Mouse (Mus musculus) midbrain, embryonic 16.5 days (tissue): ENCODE measurements at regions not wholly inside any gene's neighbourhood (a gene's known extent, or its start where the extent isn't known, plus 50 kb on each side); places are given as distances from the start of the nearest gene placed in this dataset.

Source experiments
- ATAC-seq: fragments of 200-750 bp; cut with Nextera tagmentation; 2 replicates; pipeline ENCODE4 v1.8.0; 2017; ENCODE audit warnings: moderate TSS enrichment
- H3K27ac ChIP-seq: fragments of 300-500 bp; sonication (generic); 2 replicates; pipeline ENCODE4 v1.5.1; 2014; ENCODE audit warnings: mild to moderate bottlenecking, low read length, mixed read lengths
- H3K27me3 ChIP-seq: fragments of 300-500 bp; sonication (generic); 2 replicates; pipeline ENCODE4 v1.6.1; 2014; ENCODE audit warnings: low read depth, low read length, mixed read lengths; ENCODE audit not compliant: control insufficient read depth, insufficient read depth
- H3K36me3 ChIP-seq: fragments of 300-500 bp; sonication (generic); 2 replicates; pipeline ENCODE4 v1.6.1; 2014; ENCODE audit warnings: mild to moderate bottlenecking, low read length, moderate library complexity, mixed read lengths; ENCODE audit not compliant: control insufficient read depth, insufficient read depth
- H3K4me1 ChIP-seq: fragments of 300-500 bp; sonication (generic); 2 replicates; pipeline ENCODE4 v1.6.1; 2014; ENCODE audit warnings: mild to moderate bottlenecking, low read length, mixed read lengths; ENCODE audit not compliant: control insufficient read depth, insufficient read depth
- H3K4me2 ChIP-seq: fragments of 300-500 bp; sonication (generic); 2 replicates; pipeline ENCODE4 v1.6.1; 2014; ENCODE audit warnings: mild to moderate bottlenecking, low read length, mixed read lengths
- H3K4me3 ChIP-seq: fragments of 300-500 bp; sonication (generic); 2 replicates; pipeline ENCODE4 v1.5.1; 2014; ENCODE audit warnings: low read depth, mild to moderate bottlenecking, low read length, moderate library complexity, mixed read lengths
- H3K9ac ChIP-seq: fragments of 300-500 bp; sonication (generic); 2 replicates; pipeline ENCODE4 v1.6.1; 2014; ENCODE audit warnings: low read depth, low read length, mixed read lengths
- H3K9me3 ChIP-seq: fragments of 300-500 bp; sonication (generic); replicated peaks from 2 replicates; pipeline ENCODE4 v1.6.1; 2014; ENCODE audit warnings: mild to moderate bottlenecking, low read length, mixed read lengths; ENCODE audit not compliant: control insufficient read depth, poor library complexity, severe bottlenecking
- WGBS: fragments of 180-500 bp; shearing (Covaris S2); extraction: QIAGEN DNeasy Blood & Tissue Kit; methylation state at CpG from one replicate; pipeline ENCODE4 v1.1.7; 2014; 5-methylcytosine and 5-hydroxymethylcytosine counted together

DNA sequence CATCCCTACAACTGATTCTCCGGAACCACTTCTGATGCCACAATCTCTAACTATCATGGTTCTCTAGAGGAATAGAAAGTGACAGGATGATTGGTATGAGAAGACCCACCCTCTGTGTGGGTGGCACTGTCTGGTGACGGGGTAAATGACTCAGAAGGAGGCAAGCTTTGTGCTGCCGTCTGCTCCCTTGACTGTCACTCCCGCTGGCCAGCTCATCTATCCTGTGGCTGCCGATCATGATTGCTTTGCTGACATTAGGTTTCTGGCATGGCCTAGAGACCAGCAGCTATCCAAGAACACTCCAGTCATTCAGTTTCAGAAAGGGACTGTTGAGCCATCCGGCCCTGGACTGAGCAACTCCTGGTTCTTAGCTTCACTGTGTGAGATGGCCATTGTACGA is 331.4 kb downstream of the Pmp22 start:
- 83% methylated on average over 7 of the region's 7 CpGs for WGBS
- Histone ChIP-seq H3K4me3 (no peak overlapping the region), H3K9me3 (no peaks in the 10 kb centered on the region), H3K27ac (no peak overlapping the region), H3K27me3 (no peaks in the 10 kb centered on the region), H3K9ac (no peak overlapping the region), H3K36me3 (no peaks in the 10 kb centered on the region), H3K4me1 (peaks cover 5% of the 10 kb centered on the region), H3K4me2 (no peak overlapping the region)
- ATAC-seq = no peak

DNA sequence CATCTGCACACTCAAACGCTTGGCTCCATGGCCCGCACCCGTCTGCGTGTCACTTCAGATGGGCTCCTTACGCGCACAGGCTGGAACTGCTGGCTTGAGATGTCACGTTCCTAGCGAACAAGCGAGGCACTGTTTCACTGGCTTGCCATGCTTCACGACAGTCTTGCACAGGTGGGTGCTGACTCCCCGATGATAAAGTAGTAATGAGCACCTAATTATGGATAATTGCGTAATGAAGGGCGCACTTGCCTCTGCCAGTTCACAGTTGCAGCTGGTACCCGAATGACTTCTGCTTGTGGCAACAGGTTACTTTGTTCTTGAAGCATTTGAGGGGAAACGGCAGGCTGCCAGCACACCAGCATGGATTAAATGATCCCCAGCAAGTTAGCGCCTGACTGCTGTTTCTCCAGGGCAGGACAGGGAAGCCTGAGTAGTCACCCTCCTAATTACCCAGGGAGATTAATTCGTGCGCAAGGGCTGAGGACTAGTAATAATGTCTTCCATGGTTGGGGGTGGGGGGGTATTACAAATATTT is 335.1 kb downstream of the Pmp22 start:
- no peak for ATAC-seq
- no peaks in the 10 kb centered on the region for H3K27me3 ChIP-seq
- H3K9me3 ChIP-seq = no peaks in the 10 kb centered on the region
- H3K27ac ChIP-seq = no peak overlapping the region
- peak overlapping the region; percentile 10; the same call in 1 of the 2 replicates for H3K4me2 ChIP-seq
- no peaks in the 10 kb centered on the region for H3K36me3 ChIP-seq
- H3K4me3 ChIP-seq = no peak overlapping the region
- 0 out of 2 replicates have a peak, but pooled peaks cover 2% of the 10 kb centered on the region for H3K4me1 ChIP-seq
- no peak overlapping the region for H3K9ac ChIP-seq
- 46% methylated on average over 18 of the region's 18 CpGs for WGBS

DNA sequence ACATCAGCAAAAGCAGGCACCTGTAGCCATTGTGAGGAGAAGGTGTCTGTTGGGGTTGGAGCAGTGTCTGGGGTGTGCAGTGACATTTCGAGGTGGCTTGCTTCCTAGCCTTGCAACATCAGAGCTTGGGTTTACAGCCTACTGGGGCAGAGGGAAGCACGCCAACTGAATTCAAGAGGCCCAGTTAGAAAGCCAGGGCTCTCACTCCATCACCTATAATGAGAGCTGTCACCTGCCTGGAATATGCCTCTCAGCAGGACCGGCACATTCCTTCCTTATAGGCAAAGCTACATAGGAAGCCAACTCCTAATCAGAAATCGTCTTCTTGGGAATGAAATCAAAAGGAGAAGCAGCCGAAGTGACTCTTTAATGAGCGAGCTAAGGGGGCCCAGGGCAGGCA is 337.2 kb downstream of the Pmp22 start:
- Histone ChIP-seq H3K4me3 (no peak overlapping the region), H3K27me3 (no peaks in the 10 kb centered on the region), H3K27ac (no peak overlapping the region), H3K4me1 (0 out of 2 replicates have a peak, but pooled peaks cover 2% of the 10 kb centered on the region), H3K36me3 (no peaks in the 10 kb centered on the region), H3K9ac (no peak overlapping the region), H3K9me3 (no peaks in the 10 kb centered on the region), H3K4me2 (no peak overlapping the region)
- no peak for ATAC-seq
- 78% methylated on average over 6 of the region's 6 CpGs for WGBS

- WGBS = 91% methylated on average over 2 of the region's 2 CpGs
- Histone ChIP-seq H3K4me1 (0 out of 2 replicates have a peak, but pooled peaks cover 2% of the 10 kb centered on the region), H3K27ac (no peak overlapping the region), H3K4me3 (no peak overlapping the region), H3K4me2 (no peak overlapping the region), H3K36me3 (no peaks in the 10 kb centered on the region), H3K27me3 (no peaks in the 10 kb centered on the region), H3K9ac (no peak overlapping the region), H3K9me3 (no peaks in the 10 kb centered on the region)
- ATAC-seq = no peak
Observed at GRCm38 (mm10) chr11:63466541-63466940, 337.8 kb downstream of the Pmp22 start.

DNA sequence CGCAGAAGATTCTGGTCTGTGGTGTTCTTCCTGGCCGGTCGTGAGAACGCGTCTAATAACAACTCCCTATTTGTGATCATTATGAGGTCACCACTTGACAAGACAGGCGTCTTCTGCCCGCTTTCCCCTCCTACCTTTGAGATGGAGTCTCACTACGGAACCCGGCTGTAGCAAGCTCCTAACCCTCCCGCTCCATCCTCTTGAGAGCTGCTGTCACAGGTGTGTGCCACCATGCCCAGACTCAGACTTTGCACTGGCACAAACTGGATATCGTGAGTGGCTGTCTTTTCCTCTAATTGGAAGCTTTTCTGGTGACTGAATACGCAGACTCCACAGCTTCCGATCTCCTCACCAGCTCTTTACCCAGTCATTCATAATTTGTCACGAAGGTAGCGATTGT is 346.0 kb downstream of the Pmp22 start:
- Histone ChIP-seq H3K9me3 (no peaks in the 10 kb centered on the region), H3K27me3 (no peaks in the 10 kb centered on the region), H3K36me3 (no peaks in the 10 kb centered on the region), H3K4me2 (no peak overlapping the region), H3K4me1 (no peaks in the 10 kb centered on the region), H3K27ac (no peak overlapping the region), H3K4me3 (no peak overlapping the region), H3K9ac (no peak overlapping the region)
- no peak for ATAC-seq
- WGBS = 96% methylated on average over 15 of the region's 15 CpGs

- no peak overlapping the region for H3K4me3 ChIP-seq
- no peaks in the 10 kb centered on the region for H3K9me3 ChIP-seq
- no peak overlapping the region for H3K9ac ChIP-seq
- H3K27ac ChIP-seq = no peak overlapping the region
- H3K27me3 ChIP-seq = no peaks in the 10 kb centered on the region
- no peak for ATAC-seq
- H3K4me1 ChIP-seq = peaks cover 2% of the 10 kb centered on the region; the same call in 1 of the 2 replicates
- H3K36me3 ChIP-seq = no peaks in the 10 kb centered on the region
- WGBS = 61% methylated on average over 7 of the region's 7 CpGs
- H3K4me2 ChIP-seq = no peak overlapping the region
Observed at GRCm38 (mm10) chr11:63481676-63482310, 353.0 kb downstream of the Pmp22 start.

DNA sequence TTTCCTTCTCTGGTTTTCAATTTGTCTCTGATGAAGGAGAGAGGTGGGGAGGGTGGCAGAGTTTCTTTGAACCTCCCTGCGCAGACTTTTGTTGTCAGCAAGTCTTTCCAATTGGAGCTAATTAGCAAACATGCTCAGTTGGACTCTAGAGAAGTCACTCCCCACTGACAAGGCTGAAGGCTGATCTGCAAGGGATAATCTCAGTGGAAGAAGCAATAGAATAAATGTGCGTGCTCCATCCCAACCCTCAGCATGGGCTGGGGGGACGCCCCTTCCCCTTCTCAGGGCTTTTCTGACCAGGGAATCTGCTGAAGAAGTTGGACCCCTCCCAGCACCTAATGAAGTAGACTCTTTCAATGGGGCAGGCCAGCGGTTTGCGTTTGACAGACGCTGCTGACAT is 353.8 kb downstream of the Pmp22 start:
- Histone ChIP-seq H3K4me3 (no peak overlapping the region), H3K9me3 (no peaks in the 10 kb centered on the region), H3K27ac (no peak overlapping the region), H3K36me3 (no peaks in the 10 kb centered on the region), H3K4me1 (peaks cover 2% of the 10 kb centered on the region; the same call in 1 of the 2 replicates), H3K9ac (no peak overlapping the region), H3K27me3 (no peaks in the 10 kb centered on the region), H3K4me2 (no peak overlapping the region)
- no peak for ATAC-seq
- 14% methylated on average over 6 of the region's 6 CpGs for WGBS

DNA sequence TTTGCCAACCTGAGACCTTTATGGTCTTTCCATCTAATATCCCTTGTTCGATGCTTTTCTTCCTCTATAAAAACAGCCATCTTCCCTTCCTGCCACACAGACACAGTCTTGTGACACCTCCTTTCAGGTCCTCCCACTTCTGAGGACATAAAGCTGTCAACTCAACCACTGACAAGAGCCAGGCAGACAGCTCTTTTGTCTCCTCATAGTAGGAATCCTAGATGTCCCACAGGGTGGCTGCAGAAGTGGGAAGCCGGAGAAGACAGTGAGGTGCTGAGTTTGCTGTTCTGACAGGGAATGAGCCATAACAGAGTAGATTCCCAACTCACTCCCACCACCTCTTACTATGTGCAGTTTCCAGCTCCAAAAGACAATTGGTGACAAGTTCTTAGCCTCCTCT is 358.4 kb downstream of the Pmp22 start:
- Histone ChIP-seq H3K4me3 (no peak overlapping the region), H3K27ac (no peak overlapping the region), H3K9ac (no peak overlapping the region), H3K4me2 (no peak overlapping the region), H3K27me3 (no peaks in the 10 kb centered on the region), H3K9me3 (no peaks in the 10 kb centered on the region), H3K4me1 (peaks cover 2% of the 10 kb centered on the region; the same call in 1 of the 2 replicates), H3K36me3 (no peaks in the 10 kb centered on the region)
- no peak for ATAC-seq
- WGBS = 11% methylated on average over 2 of the region's 2 CpGs

DNA sequence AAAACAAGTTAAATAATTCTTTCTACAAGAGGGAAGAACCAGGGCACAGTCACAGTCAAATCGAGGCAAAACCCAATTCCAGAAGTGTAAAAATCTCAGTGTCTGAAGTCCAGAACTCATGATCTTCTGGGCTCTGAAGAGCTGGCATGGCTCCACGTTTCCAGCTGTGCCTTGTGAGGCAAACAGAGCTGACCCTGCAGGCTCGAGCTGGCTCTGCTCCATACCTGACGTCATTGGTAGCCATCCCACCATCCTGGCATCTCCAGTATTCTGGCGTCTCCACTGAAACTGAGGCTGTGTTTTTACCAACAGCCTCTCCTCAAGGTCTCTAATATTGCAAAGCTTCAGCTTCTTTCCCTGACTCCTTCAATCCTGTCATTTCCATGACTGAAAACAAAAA is 373.4 kb downstream of the Pmp22 start:
- H3K9ac ChIP-seq = no peak overlapping the region
- H3K27me3 ChIP-seq = no peaks in the 10 kb centered on the region
- no peak overlapping the region for H3K4me3 ChIP-seq
- no peaks in the 10 kb centered on the region for H3K36me3 ChIP-seq
- H3K9me3 ChIP-seq = no peaks in the 10 kb centered on the region
- ATAC-seq = no peak
- WGBS = 56% methylated on average over 5 of the region's 5 CpGs
- H3K27ac ChIP-seq = no peak overlapping the region
- H3K4me1 ChIP-seq = no peaks in the 10 kb centered on the region
- H3K4me2 ChIP-seq = no peak overlapping the region
